Mouse (Mus musculus) cerebellum, adult 2 months (tissue): ENCODE results near the gene Nme2. TPM values are rescaled to one million over a fixed set of nuclear protein-coding genes. Genes with fewer than 3 reads are reported as not detected.

Source experiments
- DNase-seq, 2 experiments: peaks; one replicate each; pipeline ENCODE4 v3.0.0; 2021
- H3K27ac ChIP-seq: fragments of 200-500 bp; 2 replicates; pipeline ENCODE4 v1.5.1; 2012; ENCODE audit warnings: low read length, control low read depth, inconsistent platforms; ENCODE audit not compliant: insufficient read depth
- H3K27me3 ChIP-seq: fragments of 200-500 bp; 2 replicates; pipeline ENCODE4 v1.6.1; 2012; ENCODE audit warnings: inconsistent platforms, mild to moderate bottlenecking, low read length, moderate library complexity; ENCODE audit not compliant: control insufficient read depth, insufficient read depth
- H3K4me1 ChIP-seq: fragments of 200-500 bp; 2 replicates; pipeline ENCODE4 v1.6.1; 2011; ENCODE audit warnings: low read length; ENCODE audit not compliant: control insufficient read depth, insufficient read depth
- H3K4me3 ChIP-seq: fragments of 200-500 bp; replicated peaks from 2 replicates; pipeline ENCODE3; 2011; ENCODE audit warnings: mild to moderate bottlenecking, low read depth, low read length, control low read depth; ENCODE audit not compliant: insufficient read depth
- CTCF ChIP-seq: fragments of 200-500 bp; IDR thresholded peaks from 2 replicates; pipeline ENCODE4 v1.5.1; 2011; ENCODE audit warnings: low read depth, mild to moderate bottlenecking, control low read depth, low read length, moderate library complexity, borderline replicate concordance; ENCODE audit not compliant: insufficient read depth
- POLR2A ChIP-seq: fragments of 200-500 bp; IDR thresholded peaks from 2 replicates; pipeline ENCODE4 v1.6.1; 2011; ENCODE audit warnings: low read length, control low read depth, borderline replicate concordance; ENCODE audit not compliant: insufficient read depth
- WGBS: fragments of 180-500 bp; shearing (Covaris S2); methylation state at CpG from one replicate; pipeline ENCODE4 v1.1.7; 2018; 5-methylcytosine and 5-hydroxymethylcytosine counted together
- polyA plus RNA-seq: library from polyadenylated mRNA; depleted of rRNA; stranded (reverse); fragments of >200 nt; gene quantifications from 2 replicates; pipeline ENCODE4 v1.2.3, GENCODE M21; 2012

Nme2 gene
- polyA plus RNA-seq, 1 experiment = 115 TPM

DNA sequence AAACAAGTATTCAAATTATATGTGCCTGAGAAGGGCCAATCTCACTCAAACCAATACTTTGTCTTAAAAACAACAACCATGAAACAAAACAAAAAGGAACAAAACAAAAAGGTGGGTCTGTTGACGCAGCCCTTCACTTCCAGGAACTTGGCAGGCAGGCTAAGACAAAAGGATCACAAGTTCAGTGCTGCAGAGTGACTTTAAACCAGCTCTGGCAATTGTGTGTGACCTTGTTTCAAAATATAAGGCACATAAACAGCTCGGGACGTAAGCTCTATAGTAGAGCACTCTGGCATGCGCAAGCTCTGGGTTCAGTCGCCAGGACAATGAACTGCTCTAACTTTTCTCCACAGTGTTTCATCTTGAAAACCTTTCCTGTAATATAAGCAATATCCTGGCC, 16.9 kb upstream of the Nme2 start:
- H3K4me1 ChIP-seq = peaks cover 2% of the 10 kb centered on the region; the same call in 1 of the 2 replicates
- WGBS = 87% methylated on average over 5 of the region's 5 CpGs

DNA sequence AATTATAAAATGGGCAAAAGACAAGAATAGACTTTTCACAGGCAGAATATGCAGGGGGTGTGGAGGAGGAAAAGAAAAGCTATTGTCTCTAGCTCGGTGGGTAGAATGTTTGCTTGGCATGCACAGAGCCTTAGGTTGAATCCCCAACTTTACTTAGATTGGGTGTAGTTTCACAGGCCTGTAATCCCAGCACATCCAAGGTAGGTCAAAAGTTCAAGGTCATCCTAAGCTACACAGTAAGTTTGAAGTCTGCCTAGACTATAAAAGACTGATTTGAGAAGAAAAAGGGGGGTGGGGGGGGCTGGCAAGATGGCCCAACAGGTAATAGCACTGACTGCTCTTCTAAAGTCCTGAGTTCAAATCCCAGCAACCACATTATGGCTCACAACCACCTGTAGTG, 13.7 kb upstream of the Nme2 start:
- H3K4me1 ChIP-seq = peaks cover 2% of the 10 kb centered on the region; the same call in 1 of the 2 replicates
- no peak overlapping the region for H3K27ac ChIP-seq
- DNase-seq = no peak
- WGBS = 61% methylated on average over 1 of the region's 1 CpGs
- no peaks in the 10 kb centered on the region for H3K27me3 ChIP-seq
- no peak for TF ChIP-seq CTCF
- no peak for TF ChIP-seq POLR2A
- no peak overlapping the region for H3K4me3 ChIP-seq

More for the DNA sequence above, 16.9 kb upstream of the Nme2 start:
- H3K27ac ChIP-seq = no peak overlapping the region
- no peak overlapping the region for H3K4me3 ChIP-seq
- TF ChIP-seq CTCF (no peak), POLR2A (no peak)
- no peaks in the 10 kb centered on the region for H3K27me3 ChIP-seq
- no peak for DNase-seq

DNA sequence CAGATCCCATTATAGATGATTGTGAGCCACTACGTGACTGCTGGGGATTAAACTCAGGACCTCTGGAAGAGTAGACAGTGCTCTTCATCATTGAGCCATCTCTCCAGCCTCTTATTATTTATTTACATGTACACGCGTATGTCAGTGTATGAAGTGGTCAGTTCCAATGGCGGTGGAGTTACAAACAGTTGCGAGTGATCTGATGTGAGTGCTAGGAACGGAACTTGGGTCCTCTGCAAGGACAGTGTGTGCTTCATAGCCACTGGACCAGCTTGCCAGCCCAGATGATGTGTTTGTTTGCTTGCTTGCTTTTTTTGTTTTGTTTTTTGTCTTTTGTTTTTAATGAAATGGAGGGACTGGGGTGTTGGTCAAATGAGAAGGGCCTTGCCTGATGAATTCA, 13.1 kb upstream of the Nme2 start:
- Histone ChIP-seq H3K27ac (0 out of 2 replicates have a peak overlapping the region, but pooled peaks have one; percentile 61), H3K4me1 (peaks cover 2% of the 10 kb centered on the region; the same call in 1 of the 2 replicates), H3K4me3 (no peak overlapping the region), H3K27me3 (no peaks in the 10 kb centered on the region)
- peak; percentile 17 to 22 for DNase-seq
- TF ChIP-seq CTCF (no peak), POLR2A (no peak)
- 92% methylated on average over 6 of the region's 6 CpGs for WGBS

DNA sequence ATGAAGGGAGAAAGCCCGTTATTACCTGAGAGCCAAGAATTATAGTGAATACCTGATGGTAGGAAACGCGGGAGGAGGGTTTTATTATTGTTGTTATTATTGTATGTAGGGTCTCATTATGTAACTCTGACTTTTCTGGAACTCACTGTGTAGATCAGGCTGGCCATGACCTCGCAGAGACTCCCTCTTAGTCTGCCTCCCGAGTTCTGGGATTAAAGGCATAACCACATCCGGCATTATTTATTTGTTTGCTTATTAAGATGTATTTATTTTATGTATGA, 12.7 kb upstream of the Nme2 start:
- WGBS = 42% methylated on average over 6 of the region's 6 CpGs
- Histone ChIP-seq H3K4me3 (no peak overlapping the region), H3K27me3 (no peaks in the 10 kb centered on the region), H3K27ac (no peak overlapping the region; the same call in 1 of the 2 replicates), H3K4me1 (peaks cover 2% of the 10 kb centered on the region; the same call in 1 of the 2 replicates)
- TF ChIP-seq CTCF = no peak
- no peak for TF ChIP-seq POLR2A
- no peak for DNase-seq

DNA sequence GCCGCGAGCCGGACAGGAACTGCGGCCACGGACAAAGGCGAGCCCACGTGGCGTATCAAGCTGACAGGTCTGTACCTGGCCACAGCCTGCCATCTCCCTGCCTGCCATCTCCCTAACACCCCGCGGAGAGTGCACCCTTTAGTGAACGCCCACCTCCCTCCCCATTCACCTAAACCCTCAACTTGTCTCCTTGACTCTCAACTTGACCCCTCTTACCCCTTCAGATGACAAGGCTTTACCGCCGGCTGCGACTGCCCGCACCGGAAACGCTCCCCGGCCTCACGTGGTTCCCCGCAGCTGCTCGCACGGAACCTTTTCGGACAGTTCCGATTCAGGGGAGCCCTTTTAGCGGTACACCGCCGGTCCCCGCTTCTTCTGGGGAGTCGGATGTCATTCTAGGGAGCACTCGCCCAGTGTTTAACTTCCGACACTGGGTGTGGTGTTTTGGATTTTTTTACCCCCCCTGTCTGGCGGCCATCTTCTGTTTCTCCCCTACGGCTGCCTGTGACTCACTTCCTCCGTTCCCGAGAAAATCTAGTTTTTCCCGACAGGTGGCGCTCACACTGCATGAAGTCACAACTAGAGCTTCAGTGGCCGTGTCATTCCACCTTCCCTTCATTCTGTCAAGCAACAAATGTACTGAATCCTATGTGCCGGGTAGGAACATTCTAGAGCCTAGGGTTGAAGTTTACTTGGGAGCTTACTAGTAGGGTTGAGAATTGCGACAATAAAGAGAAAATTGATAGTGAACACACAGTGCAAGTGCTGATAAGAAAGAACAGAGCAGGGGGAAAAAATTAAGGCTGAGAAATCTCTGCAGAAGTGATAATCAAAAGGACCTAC, 12.2 kb upstream of the Nme2 start, which contains the start of the genes Gm20390 and Nme1:
Gm20390 (minus strand) TSS at position 289 of the 843 bp plus-strand sequence.
Nme1 (minus strand) TSS at position 517 of the 843 bp plus-strand sequence.
- H3K27ac ChIP-seq = peak within 1 kb of the TSS; percentile 61; the same call in 1 of the 2 replicates
- peak within 1 kb of the TSS; percentile 68 for H3K4me3 ChIP-seq
- under 1% methylated on average over 40 of the region's 40 CpGs for WGBS
- TF ChIP-seq CTCF = peak; percentile 86
- TF ChIP-seq POLR2A = peak; percentile 59; the same call in 1 of the 2 replicates
- H3K27me3 ChIP-seq = no peaks in the 10 kb centered on the region
- H3K4me1 ChIP-seq = peaks cover 2% of the 10 kb centered on the region; the same call in 1 of the 2 replicates
- peak; percentile 97 to 98 for DNase-seq

DNA sequence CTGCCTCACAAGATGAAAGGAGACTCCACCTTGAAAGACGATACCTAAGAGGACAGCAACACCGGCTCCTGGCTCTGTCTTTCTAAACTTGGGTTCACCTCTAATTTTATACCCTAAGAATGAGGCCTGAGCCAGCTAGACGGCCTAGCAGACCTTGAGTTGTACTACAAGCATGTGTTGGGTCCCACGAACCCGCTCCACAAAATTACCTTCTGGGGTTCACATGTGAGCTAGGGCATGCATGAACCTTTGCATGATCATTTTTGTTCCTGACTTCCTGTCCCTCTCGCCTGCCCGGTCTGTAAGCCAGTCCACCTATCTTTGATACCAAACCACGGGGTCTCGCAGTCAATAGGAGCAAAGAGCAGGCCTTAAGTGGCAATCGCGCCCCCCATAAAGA, 11.3 kb upstream of the Nme2 start:
- peaks cover 2% of the 10 kb centered on the region; the same call in 1 of the 2 replicates for H3K4me1 ChIP-seq
- no peak overlapping the region for H3K27ac ChIP-seq
- 4% methylated on average over 11 of the region's 11 CpGs for WGBS
- peak; percentile 12 to 41 for DNase-seq
- no peak for TF ChIP-seq CTCF
- TF ChIP-seq POLR2A = no peak
- no peaks in the 10 kb centered on the region for H3K27me3 ChIP-seq
- H3K4me3 ChIP-seq = peak overlapping the region; percentile 68

DNA sequence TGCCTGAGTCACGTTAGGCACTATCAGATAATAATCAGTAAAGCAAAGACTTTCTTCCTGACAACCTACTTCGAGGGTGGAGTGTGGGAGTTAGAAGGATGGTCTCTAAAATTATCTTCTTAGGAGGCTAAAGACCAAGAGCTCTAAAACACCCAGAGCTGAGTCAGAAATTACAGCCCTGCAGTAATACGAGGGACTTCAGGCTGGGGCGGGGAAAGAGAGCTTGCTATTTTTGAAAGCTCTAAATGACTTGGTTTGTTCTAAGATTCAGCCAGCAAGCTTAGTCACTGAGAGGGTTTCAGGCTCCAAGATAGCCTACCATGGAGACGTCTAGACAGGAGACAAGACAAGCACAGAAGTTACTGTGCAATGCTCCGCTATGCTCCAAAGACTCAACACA, 9.3 kb upstream of the Nme2 start:
- WGBS = 93% methylated on average over 6 of the region's 6 CpGs
- no peak overlapping the region; the same call in 1 of the 2 replicates for H3K27ac ChIP-seq
- no peaks in the 10 kb centered on the region for H3K27me3 ChIP-seq
- H3K4me3 ChIP-seq = no peak overlapping the region
- no peak for DNase-seq
- H3K4me1 ChIP-seq = peaks cover 2% of the 10 kb centered on the region; the same call in 1 of the 2 replicates
- TF ChIP-seq POLR2A (no peak), CTCF (no peak)

DNA sequence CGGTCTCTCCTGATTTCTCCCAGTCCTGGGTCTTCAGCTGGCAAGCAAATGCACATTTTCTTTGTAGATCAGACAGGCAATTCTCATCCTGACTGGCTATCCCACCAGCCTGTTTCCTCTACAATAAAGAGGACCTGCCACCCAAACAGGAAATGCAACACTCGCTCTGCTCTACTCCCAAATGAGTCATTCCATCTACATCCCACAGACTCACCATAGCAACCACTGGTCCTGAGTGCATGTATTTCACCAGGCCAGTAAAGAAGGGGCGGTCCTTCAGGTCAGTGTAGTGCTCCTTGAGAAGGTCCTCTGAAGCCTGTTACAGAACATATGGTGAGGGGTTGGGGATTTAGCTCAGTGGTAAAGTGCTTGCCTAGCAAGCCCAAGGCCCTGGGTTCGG, 7.0 kb upstream of the Nme2 start:
- no peak for DNase-seq
- Histone ChIP-seq H3K4me3 (no peak overlapping the region), H3K27me3 (no peaks in the 10 kb centered on the region), H3K27ac (no peak overlapping the region), H3K4me1 (no peaks in the 10 kb centered on the region)
- WGBS = 66% methylated on average over 4 of the region's 4 CpGs
- TF ChIP-seq POLR2A = no peak
- TF ChIP-seq CTCF = no peak
